Mouse (Mus musculus): Measurements from ENCODE around the gene Kdf1. TPM values are rescaled to one million over a fixed set of nuclear protein-coding genes. Genes with fewer than 3 reads are reported as not detected.

The Kdf1 gene
- polyA plus RNA-seq, 1 experiment = not detected

GRCm38 (mm10) chr4:133494432-133494831 is 24.3 kb upstream of the Kdf1 start:
- TF ChIP-seq GATA1 (IDR thresholded peaks at IDR 0.05; ENCODE audit: low read length) (no peak), TAL1 (IDR thresholded peaks at IDR 0.05; ENCODE audit: low read length) (no peak)
- H3K27me3 ChIP-seq (ENCODE audit: control insufficient read depth) = peaks cover 63% of the 10 kb centered on the region
- peak overlapping the region; percentile 35 for H3K4me3 ChIP-seq (replicated peaks)
- no peaks in the 10 kb centered on the region for H3K36me3 ChIP-seq (ENCODE audit: control insufficient read depth)
- peaks cover 34% of the 10 kb centered on the region for H3K4me1 ChIP-seq (ENCODE audit: control insufficient read depth)
- no peaks in the 10 kb centered on the region; the same call in 1 of the 2 replicates for H3K9me3 ChIP-seq (ENCODE audit: control insufficient read depth, low read length)

- no peak for TF ChIP-seq GATA1 (IDR thresholded peaks at IDR 0.05; ENCODE audit: low read length)
- no peak for TF ChIP-seq TAL1 (IDR thresholded peaks at IDR 0.05; ENCODE audit: low read length)
- Histone ChIP-seq H3K27me3 (ENCODE audit: control insufficient read depth) (peaks cover 68% of the 10 kb centered on the region), H3K9me3 (ENCODE audit: control insufficient read depth, low read length) (no peaks in the 10 kb centered on the region; the same call in 1 of the 2 replicates), H3K4me1 (ENCODE audit: control insufficient read depth) (peaks cover 30% of the 10 kb centered on the region), H3K4me3 (replicated peaks) (no peak overlapping the region), H3K36me3 (ENCODE audit: control insufficient read depth) (no peaks in the 10 kb centered on the region)
Observed at GRCm38 (mm10) chr4:133494867-133495266, 23.9 kb upstream of the Kdf1 start.

- H3K27me3 ChIP-seq (ENCODE audit: control insufficient read depth) = peaks cover 76% of the 10 kb centered on the region
- no peaks in the 10 kb centered on the region for H3K36me3 ChIP-seq (ENCODE audit: control insufficient read depth)
- no peaks in the 10 kb centered on the region; the same call in 1 of the 2 replicates for H3K9me3 ChIP-seq (ENCODE audit: control insufficient read depth, low read length)
- no peak overlapping the region for H3K4me3 ChIP-seq (replicated peaks)
- peaks cover 30% of the 10 kb centered on the region for H3K4me1 ChIP-seq (ENCODE audit: control insufficient read depth)
- no peak for TF ChIP-seq GATA1 (IDR thresholded peaks at IDR 0.05; ENCODE audit: low read length)
- no peak for TF ChIP-seq TAL1 (IDR thresholded peaks at IDR 0.05; ENCODE audit: low read length)
Observed at GRCm38 (mm10) chr4:133495711-133496110, 23.1 kb upstream of the Kdf1 start.

- no peaks in the 10 kb centered on the region for H3K36me3 ChIP-seq (ENCODE audit: control insufficient read depth)
- H3K4me3 ChIP-seq (replicated peaks) = no peak overlapping the region
Observed at GRCm38 (mm10) chr4:133496738-133497445, 21.9 kb upstream of the Kdf1 start.

GRCm38 (mm10) chr4:133497461-133498159 is 21.2 kb upstream of the Kdf1 start:
- Histone ChIP-seq H3K9me3 (ENCODE audit: control insufficient read depth, low read length) (no peaks in the 10 kb centered on the region; the same call in 1 of the 2 replicates), H3K4me3 (replicated peaks) (no peak overlapping the region), H3K36me3 (ENCODE audit: control insufficient read depth) (no peaks in the 10 kb centered on the region), H3K27me3 (ENCODE audit: control insufficient read depth) (peaks cover 94% of the 10 kb centered on the region), H3K4me1 (ENCODE audit: control insufficient read depth) (peaks cover 17% of the 10 kb centered on the region)
- no peak for TF ChIP-seq TAL1 (IDR thresholded peaks at IDR 0.05; ENCODE audit: low read length)
- TF ChIP-seq GATA1 (IDR thresholded peaks at IDR 0.05; ENCODE audit: low read length) = no peak

More at GRCm38 (mm10) chr4:133496738-133497445, 21.9 kb upstream of the Kdf1 start:
- peaks cover 21% of the 10 kb centered on the region for H3K4me1 ChIP-seq (ENCODE audit: control insufficient read depth)
- H3K9me3 ChIP-seq (ENCODE audit: control insufficient read depth, low read length) = no peaks in the 10 kb centered on the region; the same call in 1 of the 2 replicates
- TF ChIP-seq GATA1 (IDR thresholded peaks at IDR 0.05; ENCODE audit: low read length) (no peak), TAL1 (IDR thresholded peaks at IDR 0.05; ENCODE audit: low read length) (no peak)
- peaks cover 88% of the 10 kb centered on the region for H3K27me3 ChIP-seq (ENCODE audit: control insufficient read depth)

- peaks cover 17% of the 10 kb centered on the region for H3K4me1 ChIP-seq (ENCODE audit: control insufficient read depth)
- H3K36me3 ChIP-seq (ENCODE audit: control insufficient read depth) = no peaks in the 10 kb centered on the region
- H3K9me3 ChIP-seq (ENCODE audit: control insufficient read depth, low read length) = no peaks in the 10 kb centered on the region; the same call in 1 of the 2 replicates
- TF ChIP-seq GATA1 (IDR thresholded peaks at IDR 0.05; ENCODE audit: low read length) (no peak), TAL1 (IDR thresholded peaks at IDR 0.05; ENCODE audit: low read length) (no peak)
- peaks cover 98% of the 10 kb centered on the region for H3K27me3 ChIP-seq (ENCODE audit: control insufficient read depth)
- H3K4me3 ChIP-seq (replicated peaks) = no peak within 1 kb of the TSS
Observed at GRCm38 (mm10) chr4:133498160-133498724, 20.5 kb upstream of the Kdf1 start, which contains the start of gene Trnp1. TSS of gene Trnp1 (minus strand) at chr4:133498550.

- TF ChIP-seq GATA1 (IDR thresholded peaks at IDR 0.05; ENCODE audit: low read length) = no peak
- TF ChIP-seq TAL1 (IDR thresholded peaks at IDR 0.05; ENCODE audit: low read length) = no peak
- no peaks in the 10 kb centered on the region; the same call in 1 of the 2 replicates for H3K9me3 ChIP-seq (ENCODE audit: control insufficient read depth, low read length)
- H3K4me1 ChIP-seq (ENCODE audit: control insufficient read depth) = peaks cover 11% of the 10 kb centered on the region
- no peaks in the 10 kb centered on the region for H3K36me3 ChIP-seq (ENCODE audit: control insufficient read depth)
- H3K4me3 ChIP-seq (replicated peaks) = no peak overlapping the region
- H3K27me3 ChIP-seq (ENCODE audit: control insufficient read depth) = peaks cover 93% of the 10 kb centered on the region
Observed at GRCm38 (mm10) chr4:133501514-133501913, 17.2 kb upstream of the Kdf1 start.

GRCm38 (mm10) chr4:133504300-133504699 is 14.5 kb upstream of the Kdf1 start:
- TF ChIP-seq GATA1 (IDR thresholded peaks at IDR 0.05; ENCODE audit: low read length) (no peak), TAL1 (IDR thresholded peaks at IDR 0.05; ENCODE audit: low read length) (no peak)
- no peaks in the 10 kb centered on the region for H3K36me3 ChIP-seq (ENCODE audit: control insufficient read depth)
- no peaks in the 10 kb centered on the region for H3K4me1 ChIP-seq (ENCODE audit: control insufficient read depth)
- no peaks in the 10 kb centered on the region for H3K9me3 ChIP-seq (ENCODE audit: control insufficient read depth, low read length)
- no peak overlapping the region for H3K4me3 ChIP-seq (replicated peaks)
- H3K27me3 ChIP-seq (ENCODE audit: control insufficient read depth) = peaks cover 74% of the 10 kb centered on the region

All from erythroblast, embryonic 14.5 days (primary cell).